Mouse (Mus musculus): ENCODE data around the gene Man1c1.

DNA sequence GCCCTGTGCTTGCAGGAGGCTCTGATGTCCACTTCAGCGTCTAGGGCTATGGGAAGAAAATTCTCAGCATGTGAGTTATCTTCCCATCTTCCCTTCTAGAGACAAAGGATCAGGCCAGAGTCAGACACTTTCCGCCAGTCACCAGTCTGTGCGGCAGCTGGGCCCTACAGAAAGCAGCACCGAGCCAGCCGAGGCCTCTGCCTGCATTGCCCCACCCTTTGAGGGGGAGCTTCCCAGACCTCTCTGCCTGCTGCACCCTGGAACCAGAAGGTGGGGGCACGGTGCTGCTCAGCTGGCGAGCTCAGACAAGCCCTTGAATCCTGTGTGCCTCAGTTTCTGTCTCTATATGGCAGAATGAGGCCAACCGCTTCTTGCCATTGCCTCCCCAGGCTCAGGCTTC, 122.7 kb downstream of the Man1c1 start:
- no peak for TF ChIP-seq CTCF (IDR thresholded peaks at IDR 0.05; ENCODE audit: control insufficient read depth, insufficient read depth, insufficient read length)
- no peak for TF ChIP-seq CEBPB (IDR thresholded peaks at IDR 0.05; ENCODE audit: low read depth)
- TF ChIP-seq MAX (IDR thresholded peaks at IDR 0.05): no peak
